8 mouse cellular contexts compared by ENCODE assay signal in the genomic region with DNA sequence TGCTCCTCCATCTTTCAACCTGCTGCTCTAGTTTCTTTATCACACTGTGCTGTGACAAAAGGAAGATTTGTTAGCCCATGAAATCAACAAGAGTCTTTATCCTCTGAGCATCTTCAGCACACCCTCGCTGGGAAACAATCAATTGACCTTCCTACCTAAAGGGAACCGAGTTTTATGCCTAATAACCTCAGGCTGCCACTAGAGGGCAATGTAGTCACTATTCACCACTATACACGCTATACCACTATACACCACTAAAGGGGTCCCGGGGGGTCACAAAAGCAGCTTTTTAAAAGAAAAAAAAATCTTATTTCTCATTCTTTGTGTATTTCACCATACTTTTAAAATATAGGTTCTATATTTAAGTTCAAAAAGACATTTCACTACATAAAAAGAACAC. TPM values are rescaled to one million over a fixed set of nuclear protein-coding genes. Genes with fewer than 3 reads are reported as not detected.
DNase-seq lines count a peak whose midpoint lies in the region; ATAC-seq and TF ChIP-seq lines count a peak whose summit lies in the region.

No protein-coding gene starts in this region.

- H3K4me3 ChIP-seq in C2C12 (ENCODE audit: insufficient read depth, poor library complexity, severe bottlenecking), result no peak overlapping the region

- no peaks in the 10 kb centered on the region for H3K36me3 ChIP-seq in C2C12 (ENCODE audit: control insufficient read depth, insufficient read depth)

- H3K27me3 ChIP-seq in C2C12 (ENCODE audit: control insufficient read depth, insufficient read depth, insufficient read length), result no peaks in the 10 kb centered on the region

- DNase-seq in gastrocnemius, postnatal 10 days, result peak; percentile 31
- no peak for DNase-seq in gastrocnemius, adult 8-10 months (ENCODE audit: low spot score in 2 of 2)
- DNase-seq in adrenal gland, postnatal 14 days, result peak; percentile 58
- peak; percentile 30 to 46 for DNase-seq in kidney, postnatal 4 days
- DNase-seq in lung, postnatal 36 days, result peak; percentile 71
- peak; percentile 43 for DNase-seq in thymus, postnatal 25 days

- TF ChIP-seq CTCF in C2C12 (IDR thresholded peaks at IDR 0.05; ENCODE audit: control insufficient read depth, insufficient read depth, insufficient read length), result peak; percentile 25

- H3K79me3 ChIP-seq in C2C12 (ENCODE audit: low read depth), result no peaks in the 10 kb centered on the region

- peak; percentile 83 for ATAC-seq in granulocyte monocyte progenitor cell, adult 5-6 weeks (replicated peaks; ENCODE audit: poor library complexity, severe bottlenecking)

- H3ac ChIP-seq in C2C12 (ENCODE audit: control insufficient read depth, insufficient read length, low read depth), result no peak overlapping the region

- no peaks in the 10 kb centered on the region for H3K79me2 ChIP-seq in C2C12 (ENCODE audit: control insufficient read depth, insufficient read depth)

TF ChIP-seq in C2C12, 6 proteins besides CTCF, POLR2A, EP300 and RAD21:
- no peak for TF ChIP-seq USF1 (IDR thresholded peaks at IDR 0.05; ENCODE audit: low read depth)
- no peak for TF ChIP-seq MYOD1 (IDR thresholded peaks at IDR 0.05; ENCODE audit: control insufficient read depth, insufficient read length, low read depth)
- TF ChIP-seq MAX (IDR thresholded peaks at IDR 0.05), result no peak
- TF ChIP-seq MYOG (IDR thresholded peaks at IDR 0.05; ENCODE audit: control insufficient read depth, extremely low read depth, insufficient read length), result no peak
- TF ChIP-seq FOSL1 (IDR thresholded peaks at IDR 0.05; ENCODE audit: insufficient read depth, low read length, poor library complexity, severe bottlenecking), result no peak
- TF ChIP-seq CEBPB (IDR thresholded peaks at IDR 0.05; ENCODE audit: low read depth), result no peak

RNA-seq across cellular contexts. Expression of a gene that starts 15.9 kb away (rescaled TPM):
- total RNA-seq in gastrocnemius, postnatal 10 days (2021), result 1 to 10 TPM; 4.3 to 4.8 TPM
- total RNA-seq in gastrocnemius, adult 8-10 months (2022), result 1 to 10 TPM; 5.0 to 7.8 (median 6.0) TPM
- 0.09 TPM for polyA plus RNA-seq in C2C12 (2012; fragmentation: generic; extraction: Trizol)
- 3.1 and 4.1 TPM in 2 replicates for total RNA-seq in adrenal gland, postnatal 14 days (2021)
- 3.0 and 4.5 TPM in 2 replicates for total RNA-seq in granulocyte monocyte progenitor cell, adult 5-6 weeks (2014; fragmentation: Nextera tagmentation)
- total RNA-seq in granulocyte monocyte progenitor cell, adult 5-6 weeks (2017), result 2.1 and 2.4 TPM in 2 replicates

Comparison
In these comparisons a context has a peak if more than half of its experiments do, and no peak if none do; other contexts are left out.
1. DNase-seq: peak in gastrocnemius, postnatal 10 days (single experiment), adrenal gland, postnatal 14 days (single experiment), kidney, postnatal 4 days (2 of 2), lung, postnatal 36 days (single experiment) and thymus, postnatal 25 days (single experiment); none in gastrocnemius, adult 8-10 months (0 of 2).